Mouse (Mus musculus) embryonic facial prominence, embryonic 10.5 days (tissue): ENCODE measurements at regions not wholly inside any gene's neighbourhood (a gene's known extent, or its start where the extent isn't known, plus 50 kb on each side); places are given as distances from the start of the nearest gene placed in this dataset. TPM values are rescaled to one million over a fixed set of nuclear protein-coding genes. Genes with fewer than 3 reads are reported as not detected.

Experiments used
- DNase-seq: peaks from one replicate; pipeline ENCODE4 v3.0.0-alpha.2; 2017; ENCODE audit warnings: low spot score
- H3K27ac ChIP-seq: fragments of 300-500 bp; sonication (generic); replicated peaks from 2 replicates; pipeline ENCODE4 v1.5.1; 2016; ENCODE audit warnings: mild to moderate bottlenecking
- H3K27me3 ChIP-seq: fragments of 300-500 bp; sonication (generic); replicated peaks from 2 replicates; pipeline ENCODE4 v1.6.1; 2016; ENCODE audit warnings: low read depth, mild to moderate bottlenecking; ENCODE audit not compliant: poor library complexity, severe bottlenecking
- H3K36me3 ChIP-seq: fragments of 300-500 bp; sonication (generic); replicated peaks from 2 replicates; pipeline ENCODE4 v1.6.1; 2016; ENCODE audit warnings: mild to moderate bottlenecking, moderate library complexity
- H3K4me1 ChIP-seq: fragments of 300-500 bp; sonication (generic); 2 replicates; pipeline ENCODE4 v1.6.1; 2016
- H3K4me3 ChIP-seq: fragments of 300-500 bp; sonication (generic); 2 replicates; pipeline ENCODE4 v1.5.1; 2016; ENCODE audit warnings: mild to moderate bottlenecking, moderate library complexity
- H3K9me3 ChIP-seq: fragments of 300-500 bp; sonication (generic); 2 replicates; pipeline ENCODE4 v1.6.1; 2016; ENCODE audit warnings: mild to moderate bottlenecking
- WGBS: fragments of 180-500 bp; shearing (Covaris S2); methylation state at CpG from one replicate; pipeline ENCODE4 v1.1.7; 2016; 5-methylcytosine and 5-hydroxymethylcytosine counted together
- microRNA-seq: library from miRNA; unstranded; fragments of <30 nt; microRNA quantifications from one replicate; pipeline ENCODE4, GENCODE M21; 2017

- Histone ChIP-seq H3K36me3 (no peaks in the 10 kb centered on the region), H3K27me3 (peaks cover 5% of the 10 kb centered on the region; the same call in 1 of the 2 replicates), H3K4me1 (peaks cover 27% of the 10 kb centered on the region), H3K4me3 (no peak overlapping the region), H3K27ac (no peak overlapping the region), H3K9me3 (no peaks in the 10 kb centered on the region)
- WGBS: 19% methylated on average over 13 of the region's 13 CpGs
- no peak for DNase-seq
These were observed 50.5 kb upstream of the Lrig1 start for GRCm38 (mm10) chr6:94750228-94751100.

Small RNA genes lying in the stretch of these regions (microRNA-seq; reads per million reads assigned to microRNA genes)
- not detected for gene Gm23364
